Mouse (Mus musculus) embryonic facial prominence, embryonic 12.5 days (tissue): ENCODE data around the gene Ces1d. TPM values are rescaled to one million over a fixed set of nuclear protein-coding genes. Genes with fewer than 3 reads are reported as not detected.
"Not testable (repeated sequence)": the region's sequence is repeated elsewhere in the genome, so short reads cannot be mapped to it uniquely, and the experiment has no call there.

Experiments used
- ATAC-seq: fragments of 200-750 bp; cut with Nextera tagmentation; 2 replicates; pipeline ENCODE4 v1.8.0; 2017; ENCODE audit not compliant: insufficient number of reproducible peaks, insufficient read depth, low FRiP score, low TSS enrichment
- H3K27ac ChIP-seq: fragments of 300-500 bp; sonication (generic); 2 replicates; pipeline ENCODE4 v1.5.1; 2016; ENCODE audit warnings: mild to moderate bottlenecking
- H3K27me3 ChIP-seq: fragments of 300-500 bp; sonication (generic); 2 replicates; pipeline ENCODE4 v1.6.1; 2016; ENCODE audit warnings: mild to moderate bottlenecking, moderate library complexity
- H3K36me3 ChIP-seq: fragments of 300-500 bp; sonication (generic); 2 replicates; pipeline ENCODE4 v1.6.1; 2016; ENCODE audit warnings: mild to moderate bottlenecking
- H3K4me1 ChIP-seq: fragments of 300-500 bp; sonication (generic); 2 replicates; pipeline ENCODE4 v1.6.1; 2016
- H3K4me2 ChIP-seq: fragments of 300-500 bp; sonication (generic); replicated peaks from 2 replicates; pipeline ENCODE4 v1.6.1; 2016; ENCODE audit warnings: mild to moderate bottlenecking, moderate library complexity
- H3K4me3 ChIP-seq: fragments of 300-500 bp; sonication (generic); 2 replicates; pipeline ENCODE4 v1.5.1; 2016; ENCODE audit warnings: mild to moderate bottlenecking
- H3K9ac ChIP-seq: fragments of 300-500 bp; sonication (generic); 2 replicates; pipeline ENCODE4 v1.6.1; 2016; ENCODE audit warnings: mild to moderate bottlenecking, moderate library complexity
- H3K9me3 ChIP-seq: fragments of 300-500 bp; sonication (generic); 2 replicates; pipeline ENCODE4 v1.6.1; 2016; ENCODE audit warnings: mild to moderate bottlenecking, moderate library complexity
- WGBS: fragments of 180-500 bp; shearing (Covaris S2); methylation state at CpG from one replicate; pipeline ENCODE4 v1.1.7; 2016; 5-methylcytosine and 5-hydroxymethylcytosine counted together
- polyA plus RNA-seq: library from polyadenylated mRNA; unstranded; fragments of >200 nt; fragmentation: Nextera tagmentation; extraction: Ambion mirVana; gene quantifications from 2 replicates; pipeline ENCODE4 v1.2.1, GENCODE M21; 2016

Gene Ces1d
- 1.3 and 2.0 TPM in 2 replicates for polyA plus RNA-seq

DNA sequence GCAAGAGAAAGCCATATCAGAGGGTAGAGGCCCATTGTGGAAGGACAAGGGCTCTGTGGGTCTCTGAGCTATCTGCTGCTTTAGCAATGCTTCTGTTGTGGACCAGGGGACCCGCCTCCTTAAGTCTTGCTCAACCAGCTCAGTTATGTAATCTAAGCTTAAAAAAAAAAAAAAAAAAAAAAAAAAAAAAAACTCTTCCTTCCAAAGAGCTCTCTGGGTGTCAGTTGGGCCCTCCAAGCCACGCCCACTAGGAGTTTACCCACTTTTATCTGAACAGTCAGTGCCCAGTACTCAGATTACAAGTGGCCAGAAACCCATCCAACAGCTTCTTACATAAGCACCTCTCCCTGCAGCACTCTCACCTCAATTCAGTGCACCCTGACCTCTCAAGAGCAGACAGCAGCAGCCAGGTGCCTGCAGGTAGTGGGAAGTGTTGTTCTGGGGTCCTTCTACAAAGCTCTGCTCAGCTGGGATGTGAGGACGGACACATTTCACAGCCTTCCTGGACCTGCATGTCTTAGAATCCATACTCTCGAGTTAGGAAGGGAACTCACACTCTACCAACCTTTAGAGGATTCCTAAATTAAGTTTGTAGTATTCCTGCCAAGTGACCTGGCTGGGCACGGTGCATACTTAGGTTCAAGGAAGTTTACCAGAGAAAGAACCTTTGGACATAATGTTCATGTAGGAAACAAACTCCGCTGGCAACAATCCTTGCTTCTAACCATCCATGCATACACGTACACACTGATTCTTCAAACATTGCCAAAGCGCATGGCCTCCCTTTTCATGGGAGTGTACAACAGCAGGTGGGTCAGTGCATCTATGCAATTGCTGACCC is at the start of gene Ces1d:
Gene Ces1d (minus strand): TSS at position 154 of the 841 bp plus-strand sequence.
- Histone ChIP-seq H3K27ac (no peak within 1 kb of the TSS), H3K9me3 (no peaks in the 10 kb centered on the region), H3K4me2 (no peak within 1 kb of the TSS), H3K4me1 (no peaks in the 10 kb centered on the region), H3K9ac (no peak within 1 kb of the TSS), H3K4me3 (no peak within 1 kb of the TSS), H3K27me3 (no peaks in the 10 kb centered on the region), H3K36me3 (no peaks in the 10 kb centered on the region)
- ATAC-seq: no peak; the same call in 1 of the 2 replicates
- WGBS: 80% methylated on average over 8 of the region's 8 CpGs

DNA sequence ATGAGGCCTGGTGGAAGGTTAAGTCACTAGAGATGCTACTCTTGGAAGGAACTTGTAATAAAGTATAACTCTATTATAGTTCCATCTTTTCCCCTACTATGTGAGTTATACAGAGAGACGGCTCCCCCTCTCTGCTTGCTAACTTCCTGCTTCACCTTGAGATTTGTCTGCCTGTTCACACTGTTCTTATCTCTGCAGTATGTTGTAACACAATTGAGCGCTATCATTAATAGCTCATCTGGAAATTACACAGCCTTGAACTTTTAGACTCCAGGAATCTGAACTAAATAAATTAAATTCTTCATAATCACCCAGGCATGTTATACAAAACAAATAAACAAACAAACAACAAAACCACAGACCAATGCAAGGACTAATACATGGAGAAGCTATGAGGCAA is 48.4 kb upstream of the Ces1d start:
- no peak overlapping the region for H3K9ac ChIP-seq
- no peaks in the 10 kb centered on the region for H3K36me3 ChIP-seq
- ATAC-seq: no peak
- no peak overlapping the region for H3K4me2 ChIP-seq
- no peak overlapping the region for H3K4me3 ChIP-seq
- H3K9me3 ChIP-seq: no peaks in the 10 kb centered on the region
- H3K27ac ChIP-seq: no peak overlapping the region
- 82% methylated on average over 2 of the region's 2 CpGs for WGBS
- no peaks in the 10 kb centered on the region for H3K4me1 ChIP-seq
- H3K27me3 ChIP-seq: no peaks in the 10 kb centered on the region

DNA sequence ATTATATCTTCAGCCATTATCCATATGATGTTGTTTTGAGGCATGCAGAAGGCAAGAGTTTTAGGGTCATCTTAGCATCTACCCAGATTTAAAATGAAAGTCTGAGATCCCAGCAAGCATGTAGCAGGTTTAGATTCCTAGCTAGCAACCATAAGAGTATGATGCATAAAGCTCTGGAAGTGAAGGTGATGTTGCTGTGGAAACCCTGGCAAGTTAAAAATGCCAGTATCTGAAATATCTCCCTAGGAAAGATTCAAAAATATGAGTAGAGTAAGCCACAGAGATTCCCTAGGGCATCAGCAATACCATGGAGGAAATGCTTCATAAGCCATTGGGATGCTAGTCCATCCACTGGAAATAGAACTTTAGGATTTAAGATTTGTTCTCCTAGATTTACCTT is 42.2 kb upstream of the Ces1d start:
- no peak overlapping the region for H3K4me2 ChIP-seq
- H3K27ac ChIP-seq: no peak overlapping the region
- no peak overlapping the region for H3K9ac ChIP-seq
- H3K27me3 ChIP-seq: no peaks in the 10 kb centered on the region
- H3K4me3 ChIP-seq: no peak overlapping the region
- no peaks in the 10 kb centered on the region for H3K4me1 ChIP-seq
- no peaks in the 10 kb centered on the region for H3K9me3 ChIP-seq
- no peaks in the 10 kb centered on the region for H3K36me3 ChIP-seq
- ATAC-seq: no peak

DNA sequence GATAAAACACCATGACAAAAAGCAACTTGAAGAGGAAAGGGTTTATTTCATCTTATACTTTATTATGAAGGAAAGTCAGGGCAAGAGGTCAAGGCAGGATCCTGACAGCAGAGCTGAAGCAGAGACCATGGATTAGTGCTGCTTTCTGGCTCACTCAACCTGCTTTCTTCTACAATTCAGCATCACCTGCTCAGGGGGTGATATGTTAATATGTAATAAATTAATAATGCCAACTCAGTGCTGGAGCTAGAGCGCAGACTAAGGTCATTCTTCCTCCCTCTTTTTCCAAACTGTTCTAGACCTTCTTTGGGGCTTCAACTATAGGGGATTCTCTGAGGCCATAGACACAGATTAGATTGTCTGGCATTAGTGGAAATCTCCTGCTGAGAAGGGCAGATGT is 38.0 kb upstream of the Ces1d start:
- Histone ChIP-seq H3K4me2 (no peak overlapping the region), H3K36me3 (no peaks in the 10 kb centered on the region), H3K27ac (no peak overlapping the region), H3K27me3 (no peaks in the 10 kb centered on the region), H3K9ac (no peak overlapping the region), H3K9me3 (no peaks in the 10 kb centered on the region), H3K4me1 (no peaks in the 10 kb centered on the region), H3K4me3 (no peak overlapping the region)
- ATAC-seq: no peak
- WGBS: 92% methylated on average over 1 of the region's 1 CpGs

DNA sequence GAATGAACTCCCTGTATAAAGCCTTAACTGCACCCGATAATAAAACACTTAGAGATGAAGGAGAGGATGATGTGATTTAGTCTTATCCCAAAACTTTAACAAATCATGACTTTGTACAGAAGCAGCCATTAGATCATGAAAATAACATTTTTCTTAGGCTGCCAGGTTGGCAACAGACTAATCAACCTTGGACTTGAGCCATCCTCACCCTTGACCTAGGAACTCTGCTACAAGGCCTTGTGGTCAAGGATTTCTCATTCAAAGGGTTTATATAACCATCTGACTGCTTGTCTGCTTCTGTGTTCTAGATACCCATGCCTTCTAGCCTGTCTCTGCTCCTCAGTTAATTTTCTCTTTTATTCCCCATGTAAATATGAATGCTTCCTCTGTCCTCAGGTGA is 37.1 kb upstream of the Ces1d start:
- Histone ChIP-seq H3K36me3 (no peaks in the 10 kb centered on the region), H3K4me1 (no peaks in the 10 kb centered on the region), H3K4me3 (no peak overlapping the region), H3K4me2 (no peak overlapping the region), H3K27ac (no peak overlapping the region), H3K27me3 (no peaks in the 10 kb centered on the region), H3K9me3 (no peaks in the 10 kb centered on the region), H3K9ac (no peak overlapping the region)
- no peak for ATAC-seq
- WGBS: 89% methylated on average over 1 of the region's 1 CpGs

DNA sequence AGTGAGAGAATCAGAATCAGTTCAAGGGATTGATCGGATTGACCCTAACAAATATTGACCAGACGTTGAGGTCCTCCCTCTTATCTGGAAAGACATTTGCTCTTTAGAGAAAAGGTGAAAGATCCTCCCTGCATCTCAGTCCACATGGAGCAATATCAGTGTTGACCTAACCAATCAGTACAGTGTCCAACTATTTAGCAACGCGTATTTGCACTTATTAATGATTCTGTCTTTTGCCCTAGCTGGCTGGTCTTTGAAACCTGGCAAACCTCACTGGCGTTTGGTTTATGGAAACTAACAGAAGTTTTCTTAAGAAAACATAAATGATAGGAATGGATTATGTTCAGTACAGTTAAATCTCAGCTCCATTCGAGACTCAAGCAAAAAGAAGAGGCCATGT is 36.4 kb upstream of the Ces1d start:
- H3K4me1 ChIP-seq: no peaks in the 10 kb centered on the region
- H3K36me3 ChIP-seq: no peaks in the 10 kb centered on the region
- H3K4me3 ChIP-seq: no peak overlapping the region
- no peak overlapping the region for H3K4me2 ChIP-seq
- H3K9ac ChIP-seq: no peak overlapping the region
- no peak for ATAC-seq
- WGBS: 81% methylated on average over 6 of the region's 6 CpGs
- no peaks in the 10 kb centered on the region for H3K27me3 ChIP-seq
- H3K9me3 ChIP-seq: no peaks in the 10 kb centered on the region
- no peak overlapping the region for H3K27ac ChIP-seq

DNA sequence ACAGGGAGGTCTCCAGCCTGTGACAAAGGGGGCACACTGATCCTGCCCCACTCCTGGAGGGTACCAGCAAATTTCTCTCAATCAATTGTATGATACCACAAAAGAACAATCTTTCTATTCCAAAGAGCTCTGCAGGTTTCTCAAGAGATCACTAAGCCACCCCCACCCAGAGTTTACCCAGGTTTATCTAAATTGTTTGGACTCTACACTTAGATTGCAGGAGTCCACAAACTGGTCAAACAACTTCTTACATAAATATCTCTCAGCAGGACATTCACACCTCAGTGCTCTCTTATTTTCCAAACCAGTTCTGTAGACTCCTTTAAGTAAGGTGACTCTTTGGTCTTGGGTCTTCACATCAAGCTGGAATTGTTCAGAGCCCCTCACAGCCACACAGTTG is 31.8 kb upstream of the Ces1d start, which contains the start of gene Ces1e:
Gene Ces1e (minus strand): TSS at position 174 of the 400 bp plus-strand sequence.
- no peak within 1 kb of the TSS for H3K4me3 ChIP-seq
- H3K36me3 ChIP-seq: no peaks in the 10 kb centered on the region
- no peaks in the 10 kb centered on the region for H3K9me3 ChIP-seq
- H3K4me1 ChIP-seq: no peaks in the 10 kb centered on the region
- ATAC-seq: no peak
- no peak within 1 kb of the TSS for H3K4me2 ChIP-seq
- H3K27me3 ChIP-seq: no peaks in the 10 kb centered on the region
- no peak within 1 kb of the TSS for H3K9ac ChIP-seq
- no peak within 1 kb of the TSS for H3K27ac ChIP-seq

DNA sequence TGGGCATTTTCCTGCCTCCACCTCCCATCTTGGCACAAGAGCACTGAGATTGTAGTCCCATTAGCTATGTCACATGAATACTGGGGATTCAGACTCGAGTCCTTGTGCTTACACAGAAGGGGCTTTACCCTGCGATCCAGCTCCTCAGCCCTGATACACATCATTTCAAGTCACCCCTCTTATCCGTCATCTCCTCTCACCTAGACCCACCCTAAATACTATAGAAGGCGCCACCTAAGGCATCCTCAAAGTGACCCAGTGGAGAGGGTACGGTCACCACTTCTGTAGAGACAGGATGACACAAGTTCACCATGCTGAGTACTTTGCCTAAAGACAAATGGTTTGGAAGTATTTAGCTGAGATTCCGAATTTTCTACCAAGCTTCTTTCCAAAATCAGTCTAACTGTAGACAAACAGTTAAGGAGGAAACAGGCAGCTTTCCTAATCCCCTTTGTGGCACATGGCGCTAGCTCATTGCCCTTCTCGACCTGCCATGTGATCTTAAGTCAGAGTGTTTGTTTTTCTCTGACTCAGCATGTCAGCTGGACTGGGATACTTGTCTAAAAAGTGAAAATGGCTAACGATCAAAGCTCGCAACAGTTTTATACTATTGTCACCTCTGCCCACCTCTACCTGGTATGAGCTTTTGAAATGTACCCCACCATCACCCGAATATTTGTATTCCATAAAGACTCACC is 31.2 kb upstream of the Ces1d start:
- Histone ChIP-seq H3K9ac (no peak overlapping the region), H3K36me3 (no peaks in the 10 kb centered on the region), H3K27ac (no peak overlapping the region), H3K27me3 (no peaks in the 10 kb centered on the region), H3K4me1 (no peaks in the 10 kb centered on the region), H3K4me3 (no peak overlapping the region), H3K9me3 (no peaks in the 10 kb centered on the region), H3K4me2 (no peak overlapping the region)
- no peak for ATAC-seq
- 67% methylated on average over 11 of the region's 11 CpGs for WGBS

DNA sequence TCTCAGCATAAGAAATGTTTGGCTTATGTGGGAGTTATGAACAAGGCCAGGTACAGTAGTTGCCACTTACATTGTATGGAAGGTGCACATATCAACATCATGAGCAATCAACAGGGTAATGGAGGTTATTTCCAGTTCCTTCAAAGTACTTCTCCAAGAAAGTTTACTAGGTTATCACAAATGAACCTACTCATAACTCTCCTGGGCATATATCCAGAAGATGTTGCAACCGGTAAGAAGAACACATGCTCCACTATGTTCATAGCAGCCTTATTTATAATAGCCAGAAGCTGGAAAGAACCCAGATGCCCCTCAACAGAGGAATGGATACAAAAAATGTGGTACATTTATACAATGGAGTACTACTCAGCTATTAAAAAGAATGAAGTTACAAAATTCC is 28.8 kb upstream of the Ces1d start:
- H3K27ac ChIP-seq, H3K27me3 ChIP-seq, H3K36me3 ChIP-seq, H3K9ac ChIP-seq, H3K9me3 ChIP-seq, H3K4me1 ChIP-seq, H3K4me3 ChIP-seq, ATAC-seq, H3K4me2 ChIP-seq: not testable (repeated sequence)
- WGBS: 96% methylated on average over 1 of the region's 1 CpGs

DNA sequence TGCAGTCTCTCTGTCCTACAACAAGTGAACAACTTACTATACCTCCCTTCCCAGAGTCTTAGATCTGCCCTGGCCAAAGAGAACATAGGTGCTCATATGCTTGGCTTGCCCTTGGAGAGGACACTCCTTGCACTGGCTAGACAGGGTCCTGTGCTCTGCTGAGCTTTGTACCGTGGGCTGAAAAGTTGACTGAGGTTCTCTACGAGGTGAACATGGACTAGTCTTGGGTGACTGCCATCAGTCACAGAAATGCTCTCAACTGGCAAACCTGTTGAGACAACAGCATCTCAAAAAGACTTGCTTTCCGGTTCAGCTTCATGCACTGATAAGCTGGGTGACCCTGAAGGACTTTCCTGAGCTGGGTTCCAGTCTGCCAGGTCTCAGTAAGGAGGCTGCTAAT is 24.3 kb upstream of the Ces1d start:
- no peak overlapping the region for H3K4me3 ChIP-seq
- WGBS: 87% methylated on average over 3 of the region's 3 CpGs
- H3K4me2 ChIP-seq: no peak overlapping the region
- H3K36me3 ChIP-seq: no peaks in the 10 kb centered on the region
- H3K9me3 ChIP-seq: no peaks in the 10 kb centered on the region
- no peak for ATAC-seq
- no peak overlapping the region for H3K27ac ChIP-seq
- H3K9ac ChIP-seq: no peak overlapping the region
- H3K4me1 ChIP-seq: no peaks in the 10 kb centered on the region
- no peaks in the 10 kb centered on the region for H3K27me3 ChIP-seq

DNA sequence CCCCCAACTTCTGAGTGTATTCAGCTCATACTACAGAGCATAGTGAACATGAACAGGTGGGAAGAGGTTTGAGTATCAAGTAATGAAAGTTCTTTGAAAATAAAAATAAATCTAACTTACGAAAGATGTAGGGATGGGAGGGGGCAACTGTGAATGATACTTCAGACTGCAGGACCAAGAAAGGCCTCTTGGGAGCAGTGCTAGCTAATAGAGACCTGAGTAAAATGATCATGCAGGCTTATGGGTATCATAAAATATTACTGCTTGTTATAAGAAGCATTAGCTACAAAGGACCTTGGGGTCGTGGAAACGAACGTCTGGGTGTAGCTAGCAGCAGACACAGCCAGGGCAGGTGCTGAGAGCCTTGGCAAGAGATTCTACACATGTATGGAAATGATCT is 20.2 kb upstream of the Ces1d start:
- 74% methylated on average over 4 of the region's 4 CpGs for WGBS
- Histone ChIP-seq H3K9me3 (no peaks in the 10 kb centered on the region), H3K9ac (no peak overlapping the region), H3K4me2 (no peak overlapping the region), H3K36me3 (no peaks in the 10 kb centered on the region), H3K27me3 (no peaks in the 10 kb centered on the region), H3K27ac (no peak overlapping the region), H3K4me3 (no peak overlapping the region), H3K4me1 (no peaks in the 10 kb centered on the region)
- ATAC-seq: no peak

DNA sequence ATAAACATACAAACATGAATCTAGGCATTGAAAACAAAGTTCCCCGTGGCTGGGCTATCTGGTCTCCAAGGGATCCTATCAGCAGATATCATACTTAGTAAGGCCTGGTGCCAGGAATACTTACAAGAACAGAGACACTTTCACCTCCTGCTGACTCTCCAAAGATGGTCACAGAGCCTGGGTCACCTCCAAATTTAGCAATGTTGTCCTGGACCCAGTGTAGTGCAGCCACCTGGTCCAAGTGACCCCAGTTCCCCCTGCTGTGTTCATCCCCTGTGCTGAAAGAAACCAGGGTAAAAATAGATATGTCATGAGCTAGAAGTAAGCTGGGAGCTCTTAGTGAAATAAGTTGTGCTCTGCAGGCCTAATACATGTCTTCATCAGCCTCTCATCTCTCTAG is 19.7 kb upstream of the Ces1d start:
- no peaks in the 10 kb centered on the region for H3K27me3 ChIP-seq
- H3K36me3 ChIP-seq: no peaks in the 10 kb centered on the region
- H3K4me1 ChIP-seq: no peaks in the 10 kb centered on the region
- no peak overlapping the region for H3K4me3 ChIP-seq
- no peak overlapping the region for H3K9ac ChIP-seq
- WGBS: 90% methylated on average over 1 of the region's 1 CpGs
- no peak overlapping the region for H3K4me2 ChIP-seq
- no peaks in the 10 kb centered on the region for H3K9me3 ChIP-seq
- ATAC-seq: no peak
- no peak overlapping the region for H3K27ac ChIP-seq
